Mouse (Mus musculus): ENCODE results near the gene Gpc6. TPM values are rescaled to one million over a fixed set of nuclear protein-coding genes. Genes with fewer than 3 reads are reported as not detected.

Gpc6 gene
- total RNA-seq, 2 experiments from 2014 or later = 1.7 to 4.1 TPM

- DNase-seq = no peak
- TF ChIP-seq CTCF (IDR thresholded peaks at IDR 0.05) = no peak
- Histone ChIP-seq H3K4me3 (no peak overlapping the region), H3K27ac (no peak overlapping the region)
- intact Hi-C loops (cut with DNase I) = no loop called here
Observed at GRCm38 (mm10) chr14:117324214-117324613, 399.1 kb downstream of the Gpc6 start.

- no peak overlapping the region for H3K4me3 ChIP-seq
- intact Hi-C loops (cut with DNase I) = no loop called here
- no peak for TF ChIP-seq CTCF (IDR thresholded peaks at IDR 0.05)
- DNase-seq = no peak
- H3K27ac ChIP-seq = no peak overlapping the region
Observed at GRCm38 (mm10) chr14:117332256-117332655, 407.1 kb downstream of the Gpc6 start.

- no peak overlapping the region for H3K27ac ChIP-seq
- DNase-seq = no peak
- no peak overlapping the region for H3K4me3 ChIP-seq
- intact Hi-C loops (cut with DNase I) = no loop called here
- no peak for TF ChIP-seq CTCF (IDR thresholded peaks at IDR 0.05)
Observed at GRCm38 (mm10) chr14:117337271-117337670, 412.2 kb downstream of the Gpc6 start.

GRCm38 (mm10) chr14:117340549-117340948 lies 415.4 kb downstream of the Gpc6 start:
- DNase-seq = no peak
- no peak overlapping the region for H3K4me3 ChIP-seq
- intact Hi-C loops (cut with DNase I) = no loop called here
- TF ChIP-seq CTCF (IDR thresholded peaks at IDR 0.05) = no peak
- H3K27ac ChIP-seq = no peak overlapping the region; the same call in 1 of the 2 replicates

GRCm38 (mm10) chr14:117344505-117344904 lies 419.4 kb downstream of the Gpc6 start:
- TF ChIP-seq CTCF (IDR thresholded peaks at IDR 0.05) = no peak
- Histone ChIP-seq H3K27ac (no peak overlapping the region), H3K4me3 (no peak overlapping the region)
- DNase-seq = no peak
- intact Hi-C loops (cut with DNase I) = no loop called here

- TF ChIP-seq CTCF (IDR thresholded peaks at IDR 0.05) = no peak
- Histone ChIP-seq H3K4me3 (no peak overlapping the region), H3K27ac (no peak overlapping the region)
- DNase-seq = no peak
- intact Hi-C loops (cut with DNase I) = no loop called here
Observed at GRCm38 (mm10) chr14:117346372-117346885, 421.3 kb downstream of the Gpc6 start.

GRCm38 (mm10) chr14:117351296-117351695 lies 426.2 kb downstream of the Gpc6 start:
- no peak for DNase-seq
- intact Hi-C loops (cut with DNase I) = no loop called here
- Histone ChIP-seq H3K27ac (no peak overlapping the region), H3K4me3 (no peak overlapping the region)
- no peak for TF ChIP-seq CTCF (IDR thresholded peaks at IDR 0.05)

- no peak for TF ChIP-seq CTCF (IDR thresholded peaks at IDR 0.05)
- Histone ChIP-seq H3K27ac (no peak overlapping the region), H3K4me3 (no peak overlapping the region)
- DNase-seq = no peak
- intact Hi-C loops (cut with DNase I) = no loop called here
Observed at GRCm38 (mm10) chr14:117361155-117361964, 436.2 kb downstream of the Gpc6 start.

GRCm38 (mm10) chr14:117361965-117362309 lies 436.8 kb downstream of the Gpc6 start:
- Histone ChIP-seq H3K27ac (no peak overlapping the region), H3K4me3 (no peak overlapping the region)
- intact Hi-C loops (cut with DNase I) = no loop called here
- no peak for DNase-seq
- no peak for TF ChIP-seq CTCF (IDR thresholded peaks at IDR 0.05)

- Histone ChIP-seq H3K27ac (no peak overlapping the region), H3K4me3 (no peak overlapping the region)
- no peak for TF ChIP-seq CTCF (IDR thresholded peaks at IDR 0.05)
- peak; percentile 17 for DNase-seq
- intact Hi-C loops (cut with DNase I) = no loop called here
Observed at GRCm38 (mm10) chr14:117369331-117369866, 444.3 kb downstream of the Gpc6 start.

GRCm38 (mm10) chr14:117376822-117377376 lies 451.8 kb downstream of the Gpc6 start:
- TF ChIP-seq CTCF (IDR thresholded peaks at IDR 0.05) = no peak

GRCm38 (mm10) chr14:117379979-117380378 lies 454.9 kb downstream of the Gpc6 start:
- no peak for TF ChIP-seq CTCF (IDR thresholded peaks at IDR 0.05)
- no peak overlapping the region for H3K4me3 ChIP-seq
- no peak for DNase-seq
- no peak overlapping the region for H3K27ac ChIP-seq
- intact Hi-C loops (cut with DNase I) = no loop called here

More at GRCm38 (mm10) chr14:117376822-117377376, 451.8 kb downstream of the Gpc6 start:
- intact Hi-C loops (cut with DNase I) = no loop called here
- no peak for DNase-seq
- Histone ChIP-seq H3K27ac (no peak overlapping the region), H3K4me3 (no peak overlapping the region)

- Histone ChIP-seq H3K27ac (peak overlapping the region; percentile 28; the same call in 1 of the 2 replicates), H3K4me3 (no peak overlapping the region)
- no peak for DNase-seq
- intact Hi-C loops (cut with DNase I) = no loop called here
- TF ChIP-seq CTCF (IDR thresholded peaks at IDR 0.05) = no peak
Observed at GRCm38 (mm10) chr14:117383188-117383587, 458.1 kb downstream of the Gpc6 start.
